Mouse (Mus musculus) olfactory bulb, adult 2 months (tissue): ENCODE data around the gene Cldnd1.

Experiments used
- CTCF ChIP-seq: fragments of 200-500 bp; IDR thresholded peaks from 2 replicates; pipeline ENCODE4 v1.5.1; 2012; ENCODE audit warnings: low read depth, mild to moderate bottlenecking, low read length, moderate library complexity; ENCODE audit not compliant: insufficient read depth
- POLR2A ChIP-seq: fragments of 200-500 bp; IDR thresholded peaks from 2 replicates; pipeline ENCODE4 v1.6.1; 2012; ENCODE audit warnings: mild to moderate bottlenecking, low read depth, low read length, moderate library complexity; ENCODE audit not compliant: insufficient read depth

DNA sequence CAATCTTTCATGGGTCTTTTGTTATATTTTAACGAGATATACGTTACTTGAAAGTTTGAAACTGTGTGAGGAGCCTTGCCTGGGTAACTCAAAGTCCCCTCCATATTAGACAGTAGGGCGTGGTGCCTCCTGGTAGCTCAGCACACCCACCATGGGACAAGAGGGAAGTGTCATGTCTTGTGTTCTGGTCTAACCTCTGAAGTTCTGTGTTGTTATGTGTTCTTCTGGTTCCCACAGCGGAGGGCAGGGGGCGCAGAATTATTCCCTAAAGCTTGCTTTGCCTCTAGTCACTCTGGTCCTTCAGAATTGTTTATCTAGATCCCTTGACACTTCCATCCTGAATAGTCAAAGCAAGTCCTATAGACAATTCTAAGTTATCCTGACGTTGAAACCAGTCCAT is 45.7 kb upstream of the Cldnd1 start:
- TF ChIP-seq CTCF (no peak), POLR2A (no peak)
